In the genomic region with DNA sequence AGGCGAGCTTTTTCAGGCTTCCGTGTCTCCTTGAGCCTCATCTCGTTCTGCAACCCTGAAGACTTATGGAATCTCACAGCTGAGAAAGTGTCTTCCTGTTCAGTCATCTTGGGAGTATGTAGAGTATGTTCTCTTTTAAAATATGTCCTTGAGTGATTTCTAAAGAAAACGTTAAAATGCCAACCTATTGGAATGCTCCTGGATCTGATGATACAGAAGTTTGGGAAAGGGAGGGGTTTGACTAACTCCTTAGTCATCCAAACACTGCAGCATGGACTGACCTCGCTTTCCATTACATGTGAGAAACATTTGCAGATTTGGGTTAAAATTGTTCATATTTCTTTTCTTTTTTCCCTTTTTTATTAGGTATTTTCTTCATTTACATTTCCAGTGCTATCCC, we compare ENCODE assay signal across 25 mouse cellular contexts. TPM values are rescaled to one million over a fixed set of nuclear protein-coding genes. Genes with fewer than 3 reads are reported as not detected.
"Had no signal": no experiment of that assay in that cellular context is flagged by ENCODE, and none has a peak within 500 bp of the region (broad histone marks: within the 10 kb centered on the region; RNA-seq: fewer than 3 reads in every experiment).

No protein-coding gene starts in this region.

- DNase-seq: retina, postnatal 1 day; right cerebral cortex, adult 18-20 months; right cerebral cortex, postnatal 14 days; right cerebral cortex, postnatal 25 days; right cerebral cortex, postnatal 4 days; spleen, adult 18-20 months; thymus, adult 18-20 months; thymus, adult 2 months; thymus, postnatal 14 days; thymus, postnatal 25 days; thymus, postnatal 36 days; thymus, postnatal 4 days had no signal

- H3K36me3 ChIP-seq: neural tube, embryonic 13.5 days; neural tube, embryonic 15.5 days; stomach, embryonic 15.5 days had no signal

- H3K4me2 ChIP-seq: neural tube, embryonic 13.5 days; neural tube, embryonic 15.5 days; stomach, embryonic 15.5 days had no signal

- H3K9me3 ChIP-seq: neural tube, embryonic 15.5 days; stomach, embryonic 15.5 days had no signal

- H3K4me3 ChIP-seq: neural tube, embryonic 13.5 days; neural tube, embryonic 15.5 days; stomach, embryonic 15.5 days had no signal

- H3K27ac ChIP-seq: neural tube, embryonic 13.5 days; neural tube, embryonic 15.5 days; stomach, embryonic 15.5 days; stomach, postnatal 0 days had no signal

- H3K27me3 ChIP-seq: neural tube, embryonic 13.5 days; neural tube, embryonic 15.5 days; stomach, embryonic 15.5 days had no signal

- H3K9ac ChIP-seq: neural tube, embryonic 13.5 days; neural tube, embryonic 15.5 days; stomach, embryonic 15.5 days had no signal

- H3K4me1 ChIP-seq: neural tube, embryonic 13.5 days; neural tube, embryonic 15.5 days; stomach, embryonic 15.5 days had no signal

RNA-seq across cellular contexts. Expression of a gene that starts 1.9 kb away (rescaled TPM):
- polyA plus RNA-seq: neural tube, embryonic 13.5 days; neural tube, embryonic 14.5 days; neural tube, embryonic 15.5 days; small intestine, adult 2 months; stomach, embryonic 14.5 days; stomach, embryonic 15.5 days; stomach, embryonic 16.5 days; stomach, postnatal 0 days; testis, adult 2 months; thymus, adult 2 months; thymus, postnatal 0 days had no signal

RNA-seq across cellular contexts. Expression of a gene that starts 38.4 kb away (rescaled TPM):
- total RNA-seq: neutrophil, adult 5-6 weeks had no signal
- polyA plus RNA-seq: neural tube, embryonic 13.5 days; neural tube, embryonic 14.5 days; neural tube, embryonic 15.5 days; small intestine, adult 2 months; spleen, adult 2 months; stomach, embryonic 14.5 days; stomach, embryonic 15.5 days; stomach, embryonic 16.5 days; stomach, postnatal 0 days; testis, adult 2 months; thymus, adult 2 months; thymus, postnatal 0 days; urinary bladder, adult 2 months had no signal
